Mouse (Mus musculus) MEL (cell line): ENCODE measurements at regions not wholly inside any gene's neighbourhood (a gene's known extent, or its start where the extent isn't known, plus 50 kb on each side); places are given as distances from the start of the nearest gene placed in this dataset.

Experiments used
- CHD1 ChIP-seq: IDR thresholded peaks from 2 replicates; pipeline ENCODE4 v1.6.1; 2012; ENCODE audit warnings: low read depth, mild to moderate bottlenecking, inconsistent platforms, low read length, improper control_type of control experiment
- CTCF ChIP-seq, 3 experiments: IDR thresholded peaks in 2 of 3; conservative IDR thresholded peaks in 1 of 3; 2 replicates each; pipeline ENCODE4 v1.5.1; 2011 to 2012; ENCODE audit warnings: low read length in 3 of 3, low read depth in 2 of 3, mild to moderate bottlenecking in 2 of 3, improper control_type of control experiment in 1 of 3, inconsistent platforms in 1 of 3, mixed read lengths in 1 of 3, moderate library complexity in 1 of 3; ENCODE audit not compliant: control insufficient read depth in 1 of 3, insufficient read depth in 1 of 3, poor library complexity in 1 of 3, severe bottlenecking in 1 of 3
- MAZ ChIP-seq: IDR thresholded peaks from 2 replicates; pipeline ENCODE4 v1.6.1; 2012; ENCODE audit warnings: low read depth, mild to moderate bottlenecking, inconsistent platforms, low read length, improper control_type of control experiment
- NELFE ChIP-seq: IDR thresholded peaks from 2 replicates; pipeline ENCODE4 v1.6.1; 2011; ENCODE audit warnings: low read depth, low read length, improper control_type of control experiment
- POLR2A ChIP-seq, 2 experiments: IDR thresholded peaks; 2 replicates each; pipeline ENCODE4 v1.6.1; 2011 to 2012; ENCODE audit warnings: low read length in 2 of 2, mild to moderate bottlenecking in 2 of 2, control low read depth in 1 of 2, improper control_type of control experiment in 1 of 2, low read depth in 1 of 2, moderate library complexity in 1 of 2; ENCODE audit not compliant: control insufficient read depth in 1 of 2, insufficient read depth in 1 of 2, poor library complexity in 1 of 2
- RCOR1 ChIP-seq: IDR thresholded peaks from 2 replicates; pipeline ENCODE4 v1.6.1; 2012; ENCODE audit warnings: low read depth, mild to moderate bottlenecking, inconsistent platforms, low read length, improper control_type of control experiment
- SIN3A ChIP-seq: IDR thresholded peaks from 2 replicates; pipeline ENCODE4 v1.6.1; 2012; ENCODE audit warnings: low read length, improper control_type of control experiment, inconsistent platforms
- TCF12 ChIP-seq: IDR thresholded peaks from 2 replicates; pipeline ENCODE4 v1.6.1; 2014; ENCODE audit warnings: low read depth, mild to moderate bottlenecking, inconsistent platforms, low read length, improper control_type of control experiment, moderate library complexity

DNA sequence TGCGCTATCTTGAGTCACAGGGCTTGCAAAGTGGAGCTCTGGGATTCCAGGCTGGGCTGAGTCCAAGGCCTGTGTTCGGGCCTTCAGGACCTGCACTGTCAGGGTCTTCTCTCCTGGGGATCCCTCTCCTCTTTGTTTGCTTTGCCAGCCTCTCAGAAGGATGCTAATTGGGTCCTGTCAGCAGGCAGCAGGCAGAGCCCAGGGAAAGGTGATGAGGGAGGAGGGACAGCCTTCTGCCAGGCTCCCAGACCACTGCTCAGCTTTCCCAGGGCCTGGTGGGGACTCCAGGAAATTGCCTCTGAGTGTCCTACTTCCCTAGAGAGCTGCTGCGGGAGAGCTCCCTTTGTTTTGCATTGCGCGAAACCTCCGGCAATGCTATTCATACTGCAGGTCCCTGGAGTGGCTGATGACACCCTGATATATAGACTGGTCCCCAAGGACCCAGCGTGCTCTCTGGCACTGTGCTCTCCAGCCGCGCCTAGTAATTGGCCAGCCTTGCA lies 93.1 kb upstream of the Tle3 start:
- TF ChIP-seq CHD1 (no peak), NELFE (no peak), MAZ (no peak), CTCF (IDR thresholded peaks at IDR 0.05 in 2 of 3, conservative IDR thresholded peaks at IDR 0.05 in 1 of 3; ENCODE audit: control insufficient read depth in 1 of 3, insufficient read depth in 1 of 3, low read depth in 2 of 3, low read length in 3 of 3, poor library complexity in 1 of 3, severe bottlenecking in 1 of 3) (no peak), TCF12 (no peak), SIN3A (no peak), RCOR1 (no peak), POLR2A (IDR thresholded peaks at IDR 0.05; ENCODE audit: control insufficient read depth in 1 of 2, insufficient read depth in 1 of 2, low read depth in 1 of 2, low read length in 2 of 2, poor library complexity in 1 of 2) (no peak)
